Mouse (Mus musculus) testis, adult 2 months (tissue): ENCODE data around the gene Tbc1d8b.

Experiments used
- CTCF ChIP-seq: fragments of 200-500 bp; IDR thresholded peaks from 2 replicates; pipeline ENCODE4 v1.5.1; 2012; ENCODE audit warnings: low read depth, mild to moderate bottlenecking, inconsistent platforms, low read length, moderate library complexity; ENCODE audit not compliant: control insufficient read depth, insufficient read depth, insufficient replicate concordance
- POLR2A ChIP-seq: fragments of 200-500 bp; IDR thresholded peaks from 2 replicates; pipeline ENCODE4 v1.6.1; 2012; ENCODE audit warnings: low read depth, mild to moderate bottlenecking, inconsistent platforms, low read length, moderate library complexity; ENCODE audit not compliant: control insufficient read depth

- TF ChIP-seq CTCF (no peak), POLR2A (no peak)
Measured at GRCm38 (mm10) chrX:139799953-139800352, 115.2 kb downstream of the Tbc1d8b start.
